Mouse (Mus musculus): ENCODE measurements around the gene Fthl17f. TPM values are rescaled to one million over a fixed set of nuclear protein-coding genes. Genes with fewer than 3 reads are reported as not detected.
"Not testable (repeated sequence)": the region's sequence is repeated elsewhere in the genome, so short reads cannot be mapped to it uniquely, and the experiment has no call there.

The Fthl17f gene
- not detected in 2 replicates for polyA plus RNA-seq (2015; fragmentation: Nextera tagmentation; extraction: Ambion mirVana)

GRCm38 (mm10) chrX:9062715-9063114, at the start of gene Fthl17f:
Fthl17f (plus strand) TSS chrX:9063015.
- H3K4me3 ChIP-seq (ENCODE audit: low read depth, low read length); H3K4me2 ChIP-seq (ENCODE audit: low read depth, low read length); DNase-seq; H3K27me3 ChIP-seq (ENCODE audit: insufficient read depth, low read length); H3K9ac ChIP-seq (replicated peaks); H3K36me3 ChIP-seq (replicated peaks; ENCODE audit: insufficient read depth, low read length); H3K9me3 ChIP-seq (ENCODE audit: low read length); ATAC-seq; H3K27ac ChIP-seq (ENCODE audit: low read depth); H3K4me1 ChIP-seq (ENCODE audit: insufficient read depth): not testable (repeated sequence)
- WGBS (ENCODE audit: insufficient replicate concordance) = 81% methylated on average over 11 of the region's 11 CpGs

- Histone ChIP-seq H3K4me1 (ENCODE audit: insufficient read depth) (no peaks in the 10 kb centered on the region), H3K9me3 (ENCODE audit: low read length) (no peaks in the 10 kb centered on the region), H3K27me3 (ENCODE audit: insufficient read depth, low read length) (no peaks in the 10 kb centered on the region), H3K36me3 (replicated peaks; ENCODE audit: insufficient read depth, low read length) (no peaks in the 10 kb centered on the region), H3K27ac (ENCODE audit: low read depth) (no peak overlapping the region), H3K4me3 (ENCODE audit: low read depth, low read length) (no peak overlapping the region), H3K4me2 (ENCODE audit: low read depth, low read length) (no peak overlapping the region), H3K9ac (replicated peaks) (no peak overlapping the region)
- ATAC-seq = no peak
- 54% methylated on average over 1 of the region's 1 CpGs for WGBS (ENCODE audit: insufficient replicate concordance)
- TF ChIP-seq EP300 (IDR thresholded peaks at IDR 0.05; ENCODE audit: low read depth) = no peak
- TF ChIP-seq CTCF (IDR thresholded peaks at IDR 0.05; ENCODE audit: low read depth) = no peak
- no peak for DNase-seq
These were observed 46.7 kb upstream of the Fthl17f start for GRCm38 (mm10) chrX:9016079-9016478.

- TF ChIP-seq EP300 (IDR thresholded peaks at IDR 0.05; ENCODE audit: low read depth) (no peak), CTCF (IDR thresholded peaks at IDR 0.05; ENCODE audit: low read depth) (no peak)
- 46% methylated on average over 10 of the region's 10 CpGs for WGBS (ENCODE audit: insufficient replicate concordance)
- Histone ChIP-seq H3K4me3 (ENCODE audit: low read depth, low read length) (no peak overlapping the region), H3K36me3 (replicated peaks; ENCODE audit: insufficient read depth, low read length) (no peaks in the 10 kb centered on the region), H3K27ac (ENCODE audit: low read depth) (no peak overlapping the region), H3K27me3 (ENCODE audit: insufficient read depth, low read length) (no peaks in the 10 kb centered on the region), H3K4me1 (ENCODE audit: insufficient read depth) (no peaks in the 10 kb centered on the region), H3K9ac (replicated peaks) (no peak overlapping the region), H3K4me2 (ENCODE audit: low read depth, low read length) (no peak overlapping the region), H3K9me3 (ENCODE audit: low read length) (no peaks in the 10 kb centered on the region)
- ATAC-seq (no peak), DNase-seq (no peak)
These were observed 43.3 kb upstream of the Fthl17f start for GRCm38 (mm10) chrX:9019481-9019880.

- WGBS (ENCODE audit: insufficient replicate concordance) = no CpG with 5 or more reads among the region's 10 CpGs
- not testable (repeated sequence) for ATAC-seq; DNase-seq; H3K27me3 ChIP-seq (ENCODE audit: insufficient read depth, low read length); H3K4me2 ChIP-seq (ENCODE audit: low read depth, low read length); H3K9ac ChIP-seq (replicated peaks); H3K36me3 ChIP-seq (replicated peaks; ENCODE audit: insufficient read depth, low read length); H3K27ac ChIP-seq (ENCODE audit: low read depth); H3K4me1 ChIP-seq (ENCODE audit: insufficient read depth); H3K4me3 ChIP-seq (ENCODE audit: low read depth, low read length); H3K9me3 ChIP-seq (ENCODE audit: low read length)
These were observed 29.6 kb upstream of the Fthl17f start, which contains the start of gene Fthl17e for GRCm38 (mm10) chrX:9033193-9033592. Fthl17e (plus strand) TSS chrX:9033493.

- not testable (repeated sequence) for H3K27me3 ChIP-seq (ENCODE audit: insufficient read depth, low read length); H3K4me1 ChIP-seq (ENCODE audit: insufficient read depth); H3K36me3 ChIP-seq (replicated peaks; ENCODE audit: insufficient read depth, low read length); H3K4me3 ChIP-seq (ENCODE audit: low read depth, low read length); H3K4me2 ChIP-seq (ENCODE audit: low read depth, low read length); H3K9me3 ChIP-seq (ENCODE audit: low read length); ATAC-seq; DNase-seq; H3K9ac ChIP-seq (replicated peaks); H3K27ac ChIP-seq (ENCODE audit: low read depth)
- WGBS (ENCODE audit: insufficient replicate concordance) = 32% methylated on average over 3 of the region's 4 CpGs
- TF ChIP-seq CTCF (IDR thresholded peaks at IDR 0.05; ENCODE audit: low read depth) = 0 out of 2 replicates have a peak, but pooled peaks have one; percentile 16
These were observed 21.2 kb upstream of the Fthl17f start for GRCm38 (mm10) chrX:9041611-9042010.

GRCm38 (mm10) chrX:9060952-9061351, 1.9 kb upstream of the Fthl17f start:
- WGBS (ENCODE audit: insufficient replicate concordance) = 24% methylated on average over 6 of the region's 9 CpGs
- H3K27me3 ChIP-seq (ENCODE audit: insufficient read depth, low read length); H3K4me2 ChIP-seq (ENCODE audit: low read depth, low read length); H3K4me1 ChIP-seq (ENCODE audit: insufficient read depth); H3K9ac ChIP-seq (replicated peaks); H3K9me3 ChIP-seq (ENCODE audit: low read length); H3K27ac ChIP-seq (ENCODE audit: low read depth); ATAC-seq; H3K4me3 ChIP-seq (ENCODE audit: low read depth, low read length); DNase-seq; H3K36me3 ChIP-seq (replicated peaks; ENCODE audit: insufficient read depth, low read length): not testable (repeated sequence)
- peak; percentile 37 for TF ChIP-seq CTCF (IDR thresholded peaks at IDR 0.05; ENCODE audit: low read depth)

DNA sequence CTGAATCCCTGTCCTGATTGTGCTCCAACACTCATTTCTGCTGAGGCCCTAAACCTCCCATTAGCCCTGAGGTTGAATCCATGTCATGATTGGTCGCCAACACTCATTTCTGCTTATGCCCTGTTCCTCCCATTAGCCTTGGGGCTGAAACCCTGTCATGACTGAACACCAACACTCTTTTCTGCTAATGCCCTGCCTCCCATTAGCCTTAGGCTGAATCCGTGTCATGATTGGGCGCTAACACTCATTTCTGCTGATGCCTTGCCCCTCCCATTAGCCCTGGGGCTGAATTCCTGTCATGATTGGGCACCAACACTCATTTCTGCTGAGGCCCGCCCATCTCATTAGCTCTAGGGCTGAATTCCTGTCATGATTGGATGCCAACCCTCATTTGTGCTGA, 714 bp upstream of the Fthl17f start:
- Histone ChIP-seq H3K4me3 (ENCODE audit: low read depth, low read length) (no peak overlapping the region), H3K4me2 (ENCODE audit: low read depth, low read length) (no peak overlapping the region), H3K9ac (replicated peaks) (no peak overlapping the region), H3K9me3 (ENCODE audit: low read length) (no peaks in the 10 kb centered on the region), H3K27ac (ENCODE audit: low read depth) (no peak overlapping the region), H3K27me3 (ENCODE audit: insufficient read depth, low read length) (no peaks in the 10 kb centered on the region), H3K4me1 (ENCODE audit: insufficient read depth) (no peaks in the 10 kb centered on the region), H3K36me3 (replicated peaks; ENCODE audit: insufficient read depth, low read length) (no peaks in the 10 kb centered on the region)
- DNase-seq (no peak), ATAC-seq (no peak)
- TF ChIP-seq EP300 (IDR thresholded peaks at IDR 0.05; ENCODE audit: low read depth) (no peak), CTCF (IDR thresholded peaks at IDR 0.05; ENCODE audit: low read depth) (no peak)
- 64% methylated on average over 4 of the region's 4 CpGs for WGBS (ENCODE audit: insufficient replicate concordance)

Measured in liver, postnatal 0 days (tissue).